Mouse (Mus musculus): ENCODE results near the gene Gfm2.

DNA sequence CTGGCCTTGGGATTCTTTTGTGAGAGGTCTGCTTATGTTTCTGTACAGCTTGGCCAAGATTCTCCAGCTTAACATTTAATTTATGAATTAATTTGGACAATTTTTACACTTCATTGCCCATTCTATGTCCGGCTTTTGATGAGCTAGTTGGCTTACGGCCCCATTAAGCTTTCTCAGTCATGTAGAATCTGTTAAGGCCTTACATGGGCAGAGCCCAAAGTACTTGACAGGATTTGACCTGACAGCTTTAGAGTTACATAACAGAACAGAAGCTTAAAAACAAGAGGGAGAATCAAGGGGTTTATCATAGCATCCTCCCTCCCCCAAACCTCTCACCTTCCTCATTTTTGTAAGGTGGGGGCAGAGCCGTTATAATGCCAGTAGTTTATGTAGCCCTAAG is 49.6 kb upstream of the Gfm2 start:
- TF ChIP-seq CTCF (IDR thresholded peaks at IDR 0.05; ENCODE audit: low read depth): no peak
- TF ChIP-seq EP300 (optimal IDR thresholded peaks at IDR 0.05): no peak

All from stomach, postnatal 0 days (tissue).